8 mouse cellular contexts compared by ENCODE assay signal in genomic region chr5:108697341-108697753, GRCm38 (mm10). TPM values are rescaled to one million over a fixed set of nuclear protein-coding genes. Genes with fewer than 3 reads are reported as not detected.
DNase-seq lines count a peak whose midpoint lies in the region; ATAC-seq lines count a peak whose summit lies in the region.

No protein-coding gene starts in this region.

- peaks cover 23% of the 10 kb centered on the region for H3K4me1 ChIP-seq in forebrain, embryonic 11.5 days (replicated peaks; ENCODE audit: control insufficient read depth, insufficient read depth, low read length)
- peaks cover 16% of the 10 kb centered on the region for H3K4me1 ChIP-seq in midbrain, embryonic 16.5 days (ENCODE audit: control insufficient read depth, insufficient read depth, low read length)

- no peak overlapping the region for H3K4me3 ChIP-seq in forebrain, embryonic 11.5 days (ENCODE audit: low read depth, low read length)
- H3K4me3 ChIP-seq in midbrain, embryonic 16.5 days (ENCODE audit: low read depth, low read length): no peak overlapping the region

- H3K9ac ChIP-seq in forebrain, embryonic 11.5 days (ENCODE audit: low read length): no peak overlapping the region; the same call in 1 of the 2 replicates
- H3K9ac ChIP-seq in midbrain, embryonic 16.5 days (ENCODE audit: low read depth, low read length): no peak overlapping the region

- intact Hi-C loops in gastrocnemius, postnatal 36 days (cut with DNase I): no loop called here

- no peaks in the 10 kb centered on the region for H3K9me3 ChIP-seq in forebrain, embryonic 11.5 days (ENCODE audit: control insufficient read depth, low read length)
- no peaks in the 10 kb centered on the region for H3K9me3 ChIP-seq in midbrain, embryonic 16.5 days (replicated peaks; ENCODE audit: control insufficient read depth, low read length, poor library complexity, severe bottlenecking)

- ATAC-seq in forebrain, embryonic 11.5 days (replicated peaks; ENCODE audit: low FRiP score): no peak; the same call in 1 of the 2 replicates
- ATAC-seq in midbrain, embryonic 16.5 days: no peak

- H3K36me3 ChIP-seq in forebrain, embryonic 11.5 days (ENCODE audit: control insufficient read depth, insufficient read depth, low read length): no peaks in the 10 kb centered on the region; the same call in 1 of the 2 replicates
- H3K36me3 ChIP-seq in midbrain, embryonic 16.5 days (ENCODE audit: control insufficient read depth, insufficient read depth, low read length): no peaks in the 10 kb centered on the region

- 14% methylated on average over 4 of the region's 4 CpGs for WGBS in forebrain, embryonic 11.5 days
- 16% methylated on average over 4 of the region's 4 CpGs for WGBS in midbrain, embryonic 16.5 days

- peak overlapping the region; percentile 26 for H3K27ac ChIP-seq in forebrain, embryonic 11.5 days (ENCODE audit: low read depth, low read length)
- H3K27ac ChIP-seq in midbrain, embryonic 16.5 days (ENCODE audit: low read length): peak overlapping the region; percentile 39; the same call in 1 of the 2 replicates

- peak overlapping the region; percentile 24; the same call in 1 of the 2 replicates for H3K4me2 ChIP-seq in forebrain, embryonic 11.5 days (ENCODE audit: low read depth, low read length, severe bottlenecking)
- H3K4me2 ChIP-seq in midbrain, embryonic 16.5 days (ENCODE audit: low read length): no peak overlapping the region

- peaks cover 4% of the 10 kb centered on the region for H3K27me3 ChIP-seq in forebrain, embryonic 11.5 days (ENCODE audit: control insufficient read depth, insufficient read depth, low read length)
- peaks cover 12% of the 10 kb centered on the region for H3K27me3 ChIP-seq in midbrain, embryonic 16.5 days (ENCODE audit: control insufficient read depth, insufficient read depth, low read depth, low read length)

- peak; percentile 41 for DNase-seq in cerebellum, postnatal 4 days (ENCODE audit: low spot score in 2 of 2)
- DNase-seq in cerebellum, postnatal 36 days: no peak
- peak; percentile 60 for DNase-seq in forebrain, embryonic 11.5 days (ENCODE audit: low spot score)
- peak; percentile 35 for DNase-seq in layer of hippocampus, adult 9-10 months (ENCODE audit: low spot score)
- no peak for DNase-seq in spleen, adult 18-20 months
- no peak for DNase-seq in B cell, adult 2 months
- no peak for DNase-seq in gastrocnemius, postnatal 36 days

RNA-seq across cellular contexts. Expression of gene Fgfrl1, which starts 5.2 kb away (rescaled TPM):
- polyA plus RNA-seq in forebrain, embryonic 11.5 days (2014; fragmentation: Nextera tagmentation; extraction: Ambion mirVana): 22.0 and 24.5 TPM in 2 replicates
- 3.3 and 3.5 TPM in 2 replicates for polyA plus RNA-seq in midbrain, embryonic 16.5 days (2015; fragmentation: Nextera tagmentation; extraction: Ambion mirVana)
- 10 to 100 TPM; 25.6 to 34.7 TPM for total RNA-seq in gastrocnemius, postnatal 36 days (2021)

RNA-seq across cellular contexts. Expression of gene Slc26a1, which starts 22.0 kb away (rescaled TPM):
- 1.1 and 1.5 TPM in 2 replicates for polyA plus RNA-seq in forebrain, embryonic 11.5 days (2014; fragmentation: Nextera tagmentation; extraction: Ambion mirVana)
- 4.3 and 4.4 TPM in 2 replicates for polyA plus RNA-seq in midbrain, embryonic 16.5 days (2015; fragmentation: Nextera tagmentation; extraction: Ambion mirVana)
- total RNA-seq in gastrocnemius, postnatal 36 days (2021): not detected

RNA-seq across cellular contexts. Expression of gene Dgkq, which starts 27.9 kb away (rescaled TPM):
- 13.6 and 13.9 TPM in 2 replicates for polyA plus RNA-seq in forebrain, embryonic 11.5 days (2014; fragmentation: Nextera tagmentation; extraction: Ambion mirVana)
- 33.0 and 36.9 TPM in 2 replicates for polyA plus RNA-seq in midbrain, embryonic 16.5 days (2015; fragmentation: Nextera tagmentation; extraction: Ambion mirVana)
- 1 to 10 TPM; 4.6 to 7.3 TPM for total RNA-seq in gastrocnemius, postnatal 36 days (2021)

RNA-seq across cellular contexts. Expression of gene Idua, which starts 37.2 kb away (rescaled TPM):
- polyA plus RNA-seq in forebrain, embryonic 11.5 days (2014; fragmentation: Nextera tagmentation; extraction: Ambion mirVana): 11.5 and 11.6 TPM in 2 replicates
- 13.1 and 14.4 TPM in 2 replicates for polyA plus RNA-seq in midbrain, embryonic 16.5 days (2015; fragmentation: Nextera tagmentation; extraction: Ambion mirVana)
- total RNA-seq in gastrocnemius, postnatal 36 days (2021): 1 to 10 TPM; 7.2 to 8.9 TPM

Comparison
In these comparisons a context has a peak if more than half of its experiments do, and no peak if none do; other contexts are left out.
1. DNase-seq: peak in cerebellum, postnatal 4 days (2 of 2), forebrain, embryonic 11.5 days (single experiment) and layer of hippocampus, adult 9-10 months (single experiment); none in cerebellum, postnatal 36 days (0 of 2), spleen, adult 18-20 months (0 of 2), B cell, adult 2 months (0 of 2) and gastrocnemius, postnatal 36 days (0 of 2).